Mouse (Mus musculus) cerebellum, adult (tissue): ENCODE results near the gene Cpne7.

Experiments
- ATAC-seq: cut with Nextera tagmentation; 2 replicates; pipeline ENCODE4 v1.9.2; 2017; ENCODE audit warnings: mild to moderate bottlenecking, moderate library complexity, mixed read lengths; ENCODE audit not compliant: insufficient number of reproducible peaks, low FRiP score, low TSS enrichment

Gene Cpne7

DNA sequence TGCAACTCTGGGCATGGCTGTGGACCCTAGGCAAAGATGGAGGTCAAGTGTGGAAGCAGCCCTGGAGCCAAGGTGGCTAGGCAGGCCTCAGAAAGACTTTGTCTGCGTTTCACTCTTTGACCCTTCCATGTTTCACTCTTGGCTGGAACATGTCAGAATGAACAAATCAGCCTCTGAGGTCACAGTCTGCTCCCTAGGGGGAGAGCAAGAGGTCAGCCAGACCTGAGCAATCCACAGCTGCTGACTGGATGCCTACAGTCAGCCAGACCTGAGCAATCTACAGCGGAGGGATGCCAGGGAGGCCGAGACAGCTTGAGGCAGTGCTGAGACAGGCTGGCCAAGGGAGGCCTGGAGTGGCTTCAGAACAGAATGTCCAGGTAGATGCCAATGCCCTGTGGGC lies 64.2 kb downstream of the Cpne7 start:
- no peak for ATAC-seq
